Mouse (Mus musculus) embryonic facial prominence, embryonic 11.5 days (tissue): ENCODE results near the gene Amot. TPM values are rescaled to one million over a fixed set of nuclear protein-coding genes. Genes with fewer than 3 reads are reported as not detected.

ENCODE experiments used
- ATAC-seq: fragments of 200-750 bp; cut with Nextera tagmentation; replicated peaks from 2 replicates; pipeline ENCODE4 v1.8.0; 2017; ENCODE audit warnings: low read depth; ENCODE audit not compliant: insufficient number of reproducible peaks, low FRiP score, low TSS enrichment
- DNase-seq: peaks from one replicate; pipeline ENCODE4 v3.0.0-alpha.2; 2015; ENCODE audit warnings: low spot score
- H3K27ac ChIP-seq: fragments of 300-500 bp; sonication (generic); replicated peaks from 2 replicates; pipeline ENCODE4 v1.5.1; 2014; ENCODE audit warnings: mild to moderate bottlenecking, low read depth, low read length, control low read depth
- H3K27me3 ChIP-seq: fragments of 300-500 bp; sonication (generic); 2 replicates; pipeline ENCODE4 v1.6.1; 2014; ENCODE audit warnings: mild to moderate bottlenecking, low read length, moderate library complexity, mixed read lengths; ENCODE audit not compliant: control insufficient read depth, insufficient read depth
- H3K36me3 ChIP-seq: fragments of 300-500 bp; sonication (generic); replicated peaks from 2 replicates; pipeline ENCODE4 v1.6.1; 2014; ENCODE audit warnings: low read depth, mild to moderate bottlenecking, low read length, moderate library complexity, mixed read lengths; ENCODE audit not compliant: control insufficient read depth, insufficient read depth
- H3K4me1 ChIP-seq: fragments of 300-500 bp; sonication (generic); 2 replicates; pipeline ENCODE4 v1.6.1; 2014; ENCODE audit warnings: low read length, mixed read lengths; ENCODE audit not compliant: control insufficient read depth, insufficient read depth
- H3K4me2 ChIP-seq: fragments of 300-500 bp; sonication (generic); 2 replicates; pipeline ENCODE4 v1.6.1; 2014; ENCODE audit warnings: low read depth, mild to moderate bottlenecking, control low read depth, low read length, moderate library complexity
- H3K4me3 ChIP-seq: fragments of 300-500 bp; sonication (generic); 2 replicates; pipeline ENCODE4 v1.5.1; 2014; ENCODE audit warnings: low read depth, low read length, control low read depth
- H3K9ac ChIP-seq: fragments of 300-500 bp; sonication (generic); replicated peaks from 2 replicates; pipeline ENCODE4 v1.6.1; 2014; ENCODE audit warnings: mild to moderate bottlenecking, control low read depth, low read length
- H3K9me3 ChIP-seq: fragments of 300-500 bp; sonication (generic); replicated peaks from 2 replicates; pipeline ENCODE4 v1.6.1; 2016; ENCODE audit warnings: mild to moderate bottlenecking, low read length, inconsistent platforms, mixed read lengths; ENCODE audit not compliant: control insufficient read depth
- WGBS: fragments of 180-500 bp; shearing (Covaris S2); extraction: QIAGEN DNeasy Blood & Tissue Kit; methylation state at CpG from one replicate; pipeline ENCODE4 v1.1.7; 2014; 5-methylcytosine and 5-hydroxymethylcytosine counted together
- polyA plus RNA-seq: library from polyadenylated mRNA; unstranded; fragments of >200 nt; fragmentation: Nextera tagmentation; extraction: Ambion mirVana; gene quantifications from 2 replicates; pipeline ENCODE4 v1.2.1, GENCODE M21; 2014

Gene Amot
- polyA plus RNA-seq, 1 experiment from 2014 or later = 48.1 TPM

- Histone ChIP-seq H3K27me3 (no peaks in the 10 kb centered on the region), H3K4me2 (no peak overlapping the region), H3K9ac (no peak overlapping the region), H3K27ac (no peak overlapping the region), H3K36me3 (no peaks in the 10 kb centered on the region), H3K9me3 (no peaks in the 10 kb centered on the region), H3K4me1 (no peaks in the 10 kb centered on the region), H3K4me3 (no peak overlapping the region)
- no peak for ATAC-seq
- WGBS = 94% methylated on average over 2 of the region's 2 CpGs
- DNase-seq = no peak
Measured at GRCm38 (mm10) chrX:145441526-145441925, 63.5 kb downstream of the Amot start.

GRCm38 (mm10) chrX:145433652-145434051 lies 71.3 kb downstream of the Amot start:
- no peaks in the 10 kb centered on the region for H3K27me3 ChIP-seq
- no peak overlapping the region for H3K27ac ChIP-seq
- no peak overlapping the region for H3K4me3 ChIP-seq
- 75% methylated on average over 4 of the region's 4 CpGs for WGBS
- H3K9ac ChIP-seq = no peak overlapping the region
- no peaks in the 10 kb centered on the region for H3K4me1 ChIP-seq
- H3K4me2 ChIP-seq = no peak overlapping the region
- no peaks in the 10 kb centered on the region for H3K9me3 ChIP-seq
- ATAC-seq = no peak
- no peak for DNase-seq
- H3K36me3 ChIP-seq = no peaks in the 10 kb centered on the region

- Histone ChIP-seq H3K9ac (no peak overlapping the region), H3K36me3 (no peaks in the 10 kb centered on the region), H3K27me3 (no peaks in the 10 kb centered on the region), H3K27ac (no peak overlapping the region), H3K4me1 (no peaks in the 10 kb centered on the region), H3K4me3 (no peak overlapping the region), H3K4me2 (no peak overlapping the region), H3K9me3 (no peaks in the 10 kb centered on the region)
- DNase-seq = peak; percentile 55
- no peak for ATAC-seq
- WGBS = 57% methylated on average over 5 of the region's 5 CpGs
Measured at GRCm38 (mm10) chrX:145430836-145431570, 74.0 kb downstream of the Amot start.

- Histone ChIP-seq H3K9ac (no peak overlapping the region), H3K4me3 (no peak overlapping the region), H3K4me2 (no peak overlapping the region), H3K9me3 (no peaks in the 10 kb centered on the region), H3K36me3 (no peaks in the 10 kb centered on the region), H3K4me1 (no peaks in the 10 kb centered on the region), H3K27ac (no peak overlapping the region), H3K27me3 (no peaks in the 10 kb centered on the region)
- DNase-seq (no peak), ATAC-seq (no peak)
- WGBS = 93% methylated on average over 1 of the region's 1 CpGs
Measured at GRCm38 (mm10) chrX:145428811-145429210, 76.2 kb downstream of the Amot start.

- no peaks in the 10 kb centered on the region for H3K36me3 ChIP-seq
- ATAC-seq = no peak
Measured at GRCm38 (mm10) chrX:145424026-145424425, 81.0 kb downstream of the Amot start.

GRCm38 (mm10) chrX:145414319-145414718 lies 90.7 kb downstream of the Amot start:
- H3K4me2 ChIP-seq = no peak overlapping the region
- 73% methylated on average over 1 of the region's 1 CpGs for WGBS

More at GRCm38 (mm10) chrX:145424026-145424425, 81.0 kb downstream of the Amot start:
- Histone ChIP-seq H3K27me3 (no peaks in the 10 kb centered on the region), H3K9ac (no peak overlapping the region), H3K27ac (no peak overlapping the region), H3K9me3 (no peaks in the 10 kb centered on the region), H3K4me3 (no peak overlapping the region), H3K4me1 (no peaks in the 10 kb centered on the region), H3K4me2 (no peak overlapping the region)
- DNase-seq = no peak
- 58% methylated on average over 2 of the region's 2 CpGs for WGBS

GRCm38 (mm10) chrX:145411425-145411824 lies 93.6 kb downstream of the Amot start:
- Histone ChIP-seq H3K27ac (no peak overlapping the region), H3K4me1 (no peaks in the 10 kb centered on the region), H3K27me3 (no peaks in the 10 kb centered on the region), H3K9ac (no peak overlapping the region), H3K4me2 (no peak overlapping the region), H3K9me3 (no peaks in the 10 kb centered on the region), H3K4me3 (no peak overlapping the region), H3K36me3 (no peaks in the 10 kb centered on the region)
- ATAC-seq (no peak), DNase-seq (no peak)
- whole genome bisulfite sequencing = 50% methylated on average over 6 of the region's 6 CpGs

More at GRCm38 (mm10) chrX:145414319-145414718, 90.7 kb downstream of the Amot start:
- no peaks in the 10 kb centered on the region for H3K4me1 ChIP-seq
- no peak overlapping the region for H3K4me3 ChIP-seq
- no peak for ATAC-seq
- H3K9ac ChIP-seq = no peak overlapping the region
- H3K36me3 ChIP-seq = no peaks in the 10 kb centered on the region
- no peaks in the 10 kb centered on the region for H3K27me3 ChIP-seq
- no peak overlapping the region for H3K27ac ChIP-seq
- no peaks in the 10 kb centered on the region for H3K9me3 ChIP-seq
- DNase-seq = no peak

GRCm38 (mm10) chrX:145406052-145406451 lies 98.9 kb downstream of the Amot start:
- H3K36me3 ChIP-seq = no peaks in the 10 kb centered on the region
- H3K4me3 ChIP-seq = no peak overlapping the region
- no peak overlapping the region for H3K9ac ChIP-seq
- WGBS = 71% methylated on average over 3 of the region's 4 CpGs
- no peaks in the 10 kb centered on the region for H3K27me3 ChIP-seq
- H3K27ac ChIP-seq = no peak overlapping the region
- H3K9me3 ChIP-seq = no peaks in the 10 kb centered on the region
- ATAC-seq = no peak
- DNase-seq = no peak
- H3K4me2 ChIP-seq = no peak overlapping the region
- H3K4me1 ChIP-seq = no peaks in the 10 kb centered on the region
